Mouse (Mus musculus) CH12.LX (cell line): ENCODE results near the gene Gfra4. TPM values are rescaled to one million over a fixed set of nuclear protein-coding genes. Genes with fewer than 3 reads are reported as not detected.

Experiments
- DNase-seq: peaks from one replicate; pipeline ENCODE4 v3.0.0-alpha.2; 2013; ENCODE audit errors: extremely low read depth
- H3K27ac ChIP-seq: 2 replicates; pipeline ENCODE4 v1.5.1; 2012; ENCODE audit warnings: low read depth, mild to moderate bottlenecking, control low read depth, moderate library complexity; ENCODE audit not compliant: insufficient read depth
- H3K27me3 ChIP-seq: replicated peaks from 2 replicates; pipeline ENCODE3; 2012; ENCODE audit warnings: inconsistent platforms
- H3K36me3 ChIP-seq, 2 experiments: replicated peaks in 1 of 2; 2 replicates each; pipeline versions ENCODE3 to v1.6.1; 2012; ENCODE audit warnings: inconsistent platforms in 1 of 2, low read length in 1 of 2, mild to moderate bottlenecking in 1 of 2, mixed read lengths in 1 of 2, moderate library complexity in 1 of 2; ENCODE audit not compliant: control insufficient read depth in 1 of 2, insufficient read depth in 1 of 2
- H3K4me1 ChIP-seq, 2 experiments: 2 replicates each; pipeline ENCODE4 v1.6.1; 2012; ENCODE audit warnings: inconsistent platforms in 1 of 2, moderate library complexity in 1 of 2; ENCODE audit not compliant: insufficient read depth in 2 of 2, control insufficient read depth in 1 of 2
- H3K4me2 ChIP-seq: 2 replicates; pipeline ENCODE4 v1.6.1; 2012; ENCODE audit warnings: low read depth, mild to moderate bottlenecking, control low read depth; ENCODE audit not compliant: poor library complexity, insufficient read depth, severe bottlenecking
- H3K4me3 ChIP-seq, 3 experiments: fragments of 150-350 bp in 1 of 3; sonication (generic) in 1 of 3; replicated peaks in 1 of 3; 2 replicates each; pipeline versions ENCODE3 to v1.5.1; 2011 to 2012; ENCODE audit warnings: low read depth in 2 of 3, low read length in 2 of 3, mild to moderate bottlenecking in 2 of 3, moderate library complexity in 2 of 3, control low read depth in 1 of 3, improper control_type of control experiment in 1 of 3, inconsistent platforms in 1 of 3, mixed read lengths in 1 of 3; ENCODE audit not compliant: poor library complexity in 1 of 3
- H3K79me2 ChIP-seq: replicated peaks from 2 replicates; pipeline ENCODE4 v1.6.1; 2012; ENCODE audit warnings: mild to moderate bottlenecking, moderate library complexity; ENCODE audit not compliant: control insufficient read depth, poor library complexity, insufficient read depth, severe bottlenecking; ENCODE audit errors: extremely low read depth
- H3K9ac ChIP-seq: 2 replicates; pipeline ENCODE4 v1.6.1; 2012; ENCODE audit warnings: low read depth, mild to moderate bottlenecking, control low read depth, moderate library complexity; ENCODE audit not compliant: insufficient read depth
- H3K9me3 ChIP-seq: replicated peaks from 2 replicates; pipeline ENCODE3; 2012; ENCODE audit warnings: low read length, inconsistent platforms, mixed read lengths
- BHLHE40 ChIP-seq: IDR thresholded peaks from 2 replicates; pipeline ENCODE4 v1.6.1; 2011; ENCODE audit warnings: mild to moderate bottlenecking, low read depth, low read length, improper control_type of control experiment
- CHD1 ChIP-seq: IDR thresholded peaks from 2 replicates; pipeline ENCODE4 v1.6.1; 2012; ENCODE audit warnings: low read depth, low read length, improper control_type of control experiment, inconsistent platforms
- CHD2 ChIP-seq: IDR thresholded peaks from 2 replicates; pipeline ENCODE4 v1.6.1; 2011; ENCODE audit warnings: low read length, improper control_type of control experiment
- CTCF ChIP-seq, 2 experiments: IDR thresholded peaks in 1 of 2; conservative IDR thresholded peaks in 1 of 2; 2 replicates each; pipeline ENCODE4 v1.5.1; 2011 to 2012; ENCODE audit warnings: low read depth in 2 of 2, low read length in 2 of 2, improper control_type of control experiment in 1 of 2, inconsistent platforms in 1 of 2, mild to moderate bottlenecking in 1 of 2, moderate library complexity in 1 of 2
- E2F4 ChIP-seq: IDR thresholded peaks from 2 replicates; pipeline ENCODE4 v1.6.1; 2011; ENCODE audit warnings: low read depth, low read length, improper control_type of control experiment; ENCODE audit not compliant: insufficient replicate concordance
- EP300 ChIP-seq: IDR thresholded peaks from 2 replicates; pipeline ENCODE4 v1.6.1; 2011; ENCODE audit warnings: low read length, improper control_type of control experiment
- ETS1 ChIP-seq: conservative IDR thresholded peaks from 2 replicates; pipeline ENCODE4 v1.6.1; 2012; ENCODE audit warnings: low read depth, mild to moderate bottlenecking, inconsistent platforms, low read length, improper control_type of control experiment, moderate library complexity
- HCFC1 ChIP-seq: IDR thresholded peaks from 2 replicates; pipeline ENCODE4 v1.6.1; 2012; ENCODE audit warnings: low read depth, mild to moderate bottlenecking, inconsistent platforms, low read length, improper control_type of control experiment
- IRF4 ChIP-seq: IDR thresholded peaks from 2 replicates; pipeline ENCODE4 v1.6.1; 2014; ENCODE audit warnings: low read depth, mild to moderate bottlenecking, inconsistent platforms, low read length, improper control_type of control experiment
- JUND ChIP-seq: conservative IDR thresholded peaks from 2 replicates; pipeline ENCODE4 v1.6.1; 2011; ENCODE audit warnings: low read depth, low read length, improper control_type of control experiment
- KAT2A ChIP-seq: IDR thresholded peaks from 2 replicates; pipeline ENCODE4 v1.6.1; 2012; ENCODE audit warnings: low read length, improper control_type of control experiment, inconsistent platforms; ENCODE audit not compliant: insufficient replicate concordance
- MAFK ChIP-seq: IDR thresholded peaks from 2 replicates; pipeline ENCODE4 v1.6.1; 2011; ENCODE audit warnings: low read length, improper control_type of control experiment; ENCODE audit not compliant: insufficient replicate concordance
- NRF1 ChIP-seq: IDR thresholded peaks from 2 replicates; pipeline ENCODE4 v1.6.1; 2014; ENCODE audit warnings: low read depth, mild to moderate bottlenecking, inconsistent platforms, low read length, improper control_type of control experiment, moderate library complexity
- POLR2AphosphoS2 ChIP-seq: IDR thresholded peaks from 2 replicates; pipeline ENCODE4 v1.6.1; 2011; ENCODE audit warnings: low read depth, low read length, improper control_type of control experiment
- TBP ChIP-seq: conservative IDR thresholded peaks from 2 replicates; pipeline ENCODE4 v1.6.1; 2011; ENCODE audit warnings: low read depth, low read length, improper control_type of control experiment
- TCF12 ChIP-seq: IDR thresholded peaks from 2 replicates; pipeline ENCODE4 v1.6.1; 2014; ENCODE audit warnings: low read depth, mild to moderate bottlenecking, inconsistent platforms, low read length, improper control_type of control experiment
- ZC3H11A ChIP-seq: IDR thresholded peaks from 2 replicates; pipeline ENCODE4 v1.6.1; 2012; ENCODE audit warnings: low read depth, mild to moderate bottlenecking, inconsistent platforms, low read length, improper control_type of control experiment
- ZKSCAN1 ChIP-seq: IDR thresholded peaks from 2 replicates; pipeline ENCODE4 v1.6.1; 2012; ENCODE audit warnings: low read depth, inconsistent platforms, low read length, improper control_type of control experiment, borderline replicate concordance
- dilution Hi-C: fragments of 300-500 bp; cut with MboI; formaldehyde crosslinking; loops from 2 replicates; pipeline ENCODE4 v1.14.3; 2020; ENCODE audit warnings: low sequenced_read_pairs; ENCODE audit not compliant: extremely low pct_unique_long_range_greater_than_20kb, extremely low pct_ligation_motif_present
- in situ Hi-C: fragments of 300-500 bp; cut with MboI; formaldehyde crosslinking; loops from 3 replicates; pipeline ENCODE4 v1.14.3; 2019; ENCODE audit warnings: low sequenced_read_pairs, low pct_ligation_motif_present, low pct_unique_long_range_greater_than_20kb, mixed read lengths
- polyA plus RNA-seq: library from polyadenylated mRNA; unstranded; fragments of >175 nt; gene quantifications from 2 replicates; pipeline ENCODE4 v1.2.1, GENCODE M21; 2012; ENCODE audit warnings: low read depth; ENCODE audit not compliant: insufficient read length
- total RNA-seq, 2 experiments: library from RNA; depleted of rRNA; stranded (reverse); fragments of 300-350 nt in 1 of 2; fragments of >200 nt in 1 of 2; gene quantifications; 2 replicates each; pipeline ENCODE4 v1.2.3; 2012 to 2014

The Gfra4 gene
- total and polyA plus RNA-seq, 3 experiments = not detected

- H3K4me2 ChIP-seq = no peak overlapping the region
- no peak overlapping the region for H3K9ac ChIP-seq
- H3K4me1 ChIP-seq = peaks cover 0 to 8% of the 10 kb centered on the region in 2 experiments; a peak in 1 of 4 replicates
- in situ Hi-C loops (no loop called here), dilution Hi-C loops (no loop called here)
- no peak for TF ChIP-seq NRF1
- no peak for TF ChIP-seq IRF4
- no peak for TF ChIP-seq JUND
- TF ChIP-seq KAT2A = no peak
- no peak for TF ChIP-seq HCFC1
- TF ChIP-seq CTCF (conservative IDR thresholded peaks at IDR 0.05 in 1 of 2, IDR thresholded peaks at IDR 0.05 in 1 of 2; ENCODE audit: low read depth in 2 of 2, low read length in 2 of 2) = no peak
- no peak for TF ChIP-seq CHD1
- no peak for TF ChIP-seq E2F4
- TF ChIP-seq POLR2AphosphoS2 = no peak
- TF ChIP-seq TCF12 = no peak
- TF ChIP-seq MAFK = no peak
- no peak for TF ChIP-seq ETS1
- no peak for TF ChIP-seq ZC3H11A
- no peak for TF ChIP-seq CHD2
- TF ChIP-seq EP300 = no peak
- TF ChIP-seq BHLHE40 = no peak
- TF ChIP-seq ZKSCAN1 = no peak
- DNase-seq = no peak
- H3K9me3 ChIP-seq = no peaks in the 10 kb centered on the region
- H3K27me3 ChIP-seq = no peaks in the 10 kb centered on the region
- no peak overlapping the region for H3K27ac ChIP-seq
- no peaks in the 10 kb centered on the region for H3K79me2 ChIP-seq
- no peak overlapping the region for H3K4me3 ChIP-seq
- H3K36me3 ChIP-seq = peaks cover 4 to 21% of the 10 kb centered on the region in 2 experiments
Observed at GRCm38 (mm10) chr2:131029065-131029935, 13.6 kb downstream of the Gfra4 start.

GRCm38 (mm10) chr2:131026941-131027340, 15.9 kb downstream of the Gfra4 start:
- Histone ChIP-seq H3K4me2 (no peak overlapping the region), H3K9me3 (no peaks in the 10 kb centered on the region), H3K9ac (no peak overlapping the region), H3K36me3 (peaks cover 4 to 32% of the 10 kb centered on the region in 2 experiments), H3K4me1 (peaks cover 0 to 11% of the 10 kb centered on the region in 2 experiments; a peak in 1 of 4 replicates), H3K27me3 (no peaks in the 10 kb centered on the region), H3K4me3 (no peak overlapping the region), H3K27ac (no peak overlapping the region), H3K79me2 (no peaks in the 10 kb centered on the region)
- dilution Hi-C loops (no loop called here), in situ Hi-C loops (no loop called here)
- no peak for DNase-seq
- TF ChIP-seq TBP = no peak
